Mouse (Mus musculus) adrenal gland, postnatal 4 days (tissue): Measurements from ENCODE around the gene Medag. TPM values are rescaled to one million over a fixed set of nuclear protein-coding genes. Genes with fewer than 3 reads are reported as not detected.

Source experiments
- DNase-seq, 2 experiments: peaks; one replicate each; pipeline ENCODE4 v3.0.0; 2021 to 2022; ENCODE audit warnings: low spot score in 2 of 2, mixed read lengths in 2 of 2
- total RNA-seq, 2 experiments: library from RNA; stranded (reverse); gene quantifications; 2 replicates each; pipeline ENCODE4 v1.2.3; 2021

The Medag gene
- total RNA-seq, 2 experiments from 2014 or later: 4.5 to 5.3 TPM

GRCm38 (mm10) chr5:149427277-149428060 lies 15.9 kb downstream of the Medag start:
- DNase-seq: no peak

- no peak for DNase-seq
These were observed 16.8 kb downstream of the Medag start for GRCm38 (mm10) chr5:149428347-149428746.

GRCm38 (mm10) chr5:149428810-149429255 lies 17.3 kb downstream of the Medag start:
- no peak for DNase-seq

- DNase-seq: no peak
These were observed 18.0 kb downstream of the Medag start for GRCm38 (mm10) chr5:149429541-149429940.

GRCm38 (mm10) chr5:149430943-149431342 lies 19.4 kb downstream of the Medag start:
- no peak for DNase-seq

- no peak for DNase-seq
These were observed 22.1 kb downstream of the Medag start for GRCm38 (mm10) chr5:149433618-149434017.

- no peak for DNase-seq
These were observed 22.7 kb downstream of the Medag start for GRCm38 (mm10) chr5:149434141-149434690.

GRCm38 (mm10) chr5:149436541-149436940 lies 25.0 kb downstream of the Medag start:
- DNase-seq: no peak

- no peak for DNase-seq
These were observed 25.6 kb downstream of the Medag start for GRCm38 (mm10) chr5:149437150-149437549.

- DNase-seq: peak; percentile 21 to 26
These were observed 28.1 kb downstream of the Medag start, which contains the start of gene Tex26 for GRCm38 (mm10) chr5:149439531-149440179. Tex26 (plus strand) TSS chr5:149439660.

GRCm38 (mm10) chr5:149440180-149440573 lies 28.6 kb downstream of the Medag start:
- DNase-seq: peak in 1 of 2 experiments; percentile 10

- no peak for DNase-seq
These were observed 30.2 kb downstream of the Medag start for GRCm38 (mm10) chr5:149441646-149442276.

- DNase-seq: no peak
These were observed 30.7 kb downstream of the Medag start for GRCm38 (mm10) chr5:149442277-149442660.

GRCm38 (mm10) chr5:149444451-149444850 lies 32.9 kb downstream of the Medag start:
- DNase-seq: no peak

- DNase-seq: no peak
These were observed 34.9 kb downstream of the Medag start for GRCm38 (mm10) chr5:149446495-149446894.

- no peak for DNase-seq
These were observed 36.2 kb downstream of the Medag start for GRCm38 (mm10) chr5:149447733-149448132.

- no peak for DNase-seq
These were observed 37.9 kb downstream of the Medag start for GRCm38 (mm10) chr5:149449406-149449805.

- no peak for DNase-seq
These were observed 39.7 kb downstream of the Medag start for GRCm38 (mm10) chr5:149451209-149451681.

GRCm38 (mm10) chr5:149454281-149454680 lies 42.7 kb downstream of the Medag start:
- DNase-seq: peak; percentile 34 to 41

GRCm38 (mm10) chr5:149456544-149456943 lies 45.0 kb downstream of the Medag start:
- DNase-seq: no peak

- DNase-seq: no peak
These were observed 50.5 kb downstream of the Medag start for GRCm38 (mm10) chr5:149462071-149462470.
